Mouse (Mus musculus) cortical plate, adult 2 months (tissue): ENCODE measurements around the gene Slc38a10.

Source experiments
- CTCF ChIP-seq: fragments of 200-500 bp; IDR thresholded peaks from 2 replicates; pipeline ENCODE4 v1.5.1; 2011; ENCODE audit warnings: mild to moderate bottlenecking, control low read depth, low read length; ENCODE audit not compliant: insufficient read depth; ENCODE audit errors: extremely low read depth
- POLR2A ChIP-seq: fragments of 200-500 bp; IDR thresholded peaks from 2 replicates; pipeline ENCODE4 v1.6.1; 2011; ENCODE audit warnings: mild to moderate bottlenecking, low read length, control low read depth; ENCODE audit not compliant: insufficient read depth; ENCODE audit errors: extremely low read depth

DNA sequence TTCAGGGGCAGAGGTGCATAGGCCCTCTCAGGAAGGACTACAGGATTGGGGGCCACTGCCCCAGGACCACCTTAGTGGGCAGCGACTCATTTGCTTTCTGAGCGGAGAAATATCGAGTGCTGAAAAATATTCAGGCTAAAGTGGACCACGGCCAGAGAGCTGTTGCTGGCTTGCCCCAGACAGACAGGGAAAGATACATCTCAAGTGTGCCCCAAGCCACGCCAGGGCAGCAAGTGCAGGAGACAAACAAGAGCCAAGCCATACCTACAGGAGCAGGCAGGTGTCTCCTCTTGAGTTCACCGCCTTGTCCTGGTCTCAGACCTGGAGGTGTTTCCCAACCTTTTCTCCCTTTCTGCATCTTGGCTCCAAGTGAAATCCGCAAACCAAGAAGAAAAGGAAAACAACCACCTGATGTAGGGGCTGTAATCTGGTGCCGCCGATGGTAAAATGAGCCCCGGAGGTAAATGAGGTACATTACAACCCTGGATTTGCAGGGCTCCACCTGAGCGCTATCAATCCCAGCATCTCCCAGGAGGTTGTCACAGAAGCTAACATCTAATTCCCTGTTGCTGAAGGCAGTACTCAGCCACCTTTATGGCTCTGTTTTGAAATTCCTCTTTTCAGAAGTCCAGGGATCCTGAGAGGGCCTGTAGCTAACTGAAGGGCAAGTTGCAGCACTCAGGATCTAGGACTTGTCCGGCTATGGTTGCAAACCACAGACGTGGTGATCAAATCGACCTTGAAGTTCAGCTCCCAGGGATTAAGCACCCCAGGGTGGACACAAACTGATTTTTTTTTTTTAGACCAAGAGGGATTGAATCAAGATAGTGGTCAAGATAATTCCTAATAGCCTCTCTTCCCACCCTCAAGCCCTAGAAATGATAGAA lies 39.6 kb upstream of the Slc38a10 start:
- TF ChIP-seq POLR2A, result no peak
- no peak for TF ChIP-seq CTCF
